Mouse (Mus musculus) intestine, embryonic 14.5 days (tissue): ENCODE measurements around the gene Cdh3. TPM values are rescaled to one million over a fixed set of nuclear protein-coding genes. Genes with fewer than 3 reads are reported as not detected.
A peak's percentile ranks its signal among the peaks of the same experiment; 100 is the strongest.

Experiments
- ATAC-seq: fragments of 200-750 bp; cut with Nextera tagmentation; replicated peaks from 2 replicates; pipeline ENCODE4 v1.8.0; 2017; ENCODE audit warnings: low read depth, moderate number of reproducible peaks, moderate TSS enrichment, moderate library complexity; ENCODE audit not compliant: low FRiP score, low TSS enrichment
- DNase-seq: peaks from one replicate; pipeline ENCODE4 v3.0.0-alpha.2; 2018; ENCODE audit warnings: low spot score
- H3K27ac ChIP-seq: fragments of 300-500 bp; sonication (generic); 2 replicates; pipeline ENCODE4 v1.5.1; 2014; ENCODE audit warnings: low read depth, mild to moderate bottlenecking, control low read depth
- H3K27me3 ChIP-seq: fragments of 300-500 bp; sonication (generic); replicated peaks from 2 replicates; pipeline ENCODE4 v1.6.1; 2014; ENCODE audit warnings: low read length, control low read depth; ENCODE audit not compliant: control insufficient read depth, insufficient read depth
- H3K36me3 ChIP-seq: fragments of 300-500 bp; sonication (generic); 2 replicates; pipeline ENCODE4 v1.6.1; 2014; ENCODE audit warnings: low read length, control low read depth; ENCODE audit not compliant: control insufficient read depth, insufficient read depth
- H3K4me1 ChIP-seq: fragments of 300-500 bp; sonication (generic); replicated peaks from 2 replicates; pipeline ENCODE4 v1.6.1; 2014; ENCODE audit warnings: low read length, control low read depth, mixed read lengths; ENCODE audit not compliant: control insufficient read depth, insufficient read depth
- H3K4me2 ChIP-seq: fragments of 300-500 bp; sonication (generic); 2 replicates; pipeline ENCODE4 v1.6.1; 2014; ENCODE audit warnings: low read length
- H3K4me3 ChIP-seq: fragments of 300-500 bp; sonication (generic); 2 replicates; pipeline ENCODE4 v1.5.1; 2014; ENCODE audit warnings: low read depth, low read length, control low read depth, mixed read lengths
- H3K9ac ChIP-seq: fragments of 300-500 bp; sonication (generic); 2 replicates; pipeline ENCODE4 v1.6.1; 2014; ENCODE audit warnings: mild to moderate bottlenecking, low read length
- H3K9me3 ChIP-seq: fragments of 300-500 bp; sonication (generic); 2 replicates; pipeline ENCODE4 v1.6.1; 2016; ENCODE audit warnings: low read length, control low read depth; ENCODE audit not compliant: control insufficient read depth
- WGBS: fragments of 180-500 bp; shearing (Covaris S2); extraction: QIAGEN DNeasy Blood & Tissue Kit; methylation state at CpG from one replicate; pipeline ENCODE4 v1.1.7; 2014; 5-methylcytosine and 5-hydroxymethylcytosine counted together
- polyA plus RNA-seq: library from polyadenylated mRNA; unstranded; fragments of >200 nt; fragmentation: Nextera tagmentation; extraction: Ambion mirVana; gene quantifications from 2 replicates; pipeline ENCODE4 v1.2.1, GENCODE M21; 2014

Cdh3 gene
- polyA plus RNA-seq, 1 experiment from 2014 or later = 16.1 TPM

DNA sequence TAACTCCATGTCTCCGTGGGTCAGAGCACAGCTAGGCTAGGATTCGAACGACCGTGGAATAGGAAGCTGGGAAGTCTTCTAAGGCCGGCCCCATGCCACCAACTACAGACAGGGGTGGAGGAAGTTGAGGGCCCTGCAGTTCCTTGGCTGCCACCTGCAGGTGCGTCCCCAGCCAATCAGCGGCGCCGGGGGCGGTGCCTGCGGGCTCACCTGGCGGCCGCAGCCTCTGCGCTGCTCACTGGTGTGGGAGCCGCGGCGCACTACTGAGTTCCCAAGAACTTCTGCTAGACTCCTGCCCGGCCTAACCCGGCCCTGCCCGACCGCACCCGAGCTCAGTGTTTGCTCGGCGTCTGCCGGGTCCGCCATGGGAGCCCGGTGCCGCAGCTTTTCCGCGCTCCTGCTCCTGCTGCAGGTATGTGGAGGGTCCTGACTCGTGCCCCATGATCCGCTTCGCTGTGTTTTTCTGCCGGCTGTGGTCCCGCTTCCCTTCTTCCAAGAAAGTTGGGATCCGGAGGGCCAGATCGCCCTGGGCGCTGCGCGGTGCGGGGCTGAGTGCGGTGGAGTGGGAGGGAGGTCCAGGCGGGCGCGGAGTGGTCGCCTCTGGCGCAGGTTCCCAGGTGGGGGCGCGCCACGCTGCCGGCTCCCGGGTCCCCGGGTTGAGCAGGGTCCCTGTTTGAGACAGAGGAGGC, 92.6 kb downstream of the Cdh3 start, which contains the start of gene Cdh1:
Gene Cdh1, plus strand, starts transcription at position 221 of the 689 bp plus-strand sequence.
- Histone ChIP-seq H3K9ac (peak within 1 kb of the TSS; percentile 58), H3K4me1 (peaks cover 9% of the 10 kb centered on the region; the same call in 1 of the 2 replicates), H3K4me3 (peak within 1 kb of the TSS; percentile 50), H3K36me3 (no peaks in the 10 kb centered on the region), H3K27me3 (peaks cover 46% of the 10 kb centered on the region), H3K9me3 (no peaks in the 10 kb centered on the region), H3K27ac (peak within 1 kb of the TSS; percentile 67), H3K4me2 (peak within 1 kb of the TSS; percentile 67)
- ATAC-seq (peak; percentile 93), DNase-seq (peak; percentile 84)
- under 1% methylated on average over 53 of the region's 53 CpGs for WGBS

- H3K4me3 ChIP-seq = peak overlapping the region; percentile 50
- H3K27me3 ChIP-seq = peaks cover 46% of the 10 kb centered on the region
- H3K9ac ChIP-seq = peak overlapping the region; percentile 58
- DNase-seq (no peak), ATAC-seq (no peak)
- 1% methylated on average over 19 of the region's 19 CpGs for WGBS
- H3K9me3 ChIP-seq = no peaks in the 10 kb centered on the region
- H3K4me1 ChIP-seq = peaks cover 9% of the 10 kb centered on the region; the same call in 1 of the 2 replicates
- H3K36me3 ChIP-seq = no peaks in the 10 kb centered on the region
- H3K27ac ChIP-seq = peak overlapping the region; percentile 67; the same call in 1 of the 2 replicates
- peak overlapping the region; percentile 67 for H3K4me2 ChIP-seq
Observed at GRCm38 (mm10) chr8:106603933-106604332, 93.2 kb downstream of the Cdh3 start.

- DNase-seq (no peak), ATAC-seq (no peak)
- Histone ChIP-seq H3K36me3 (no peaks in the 10 kb centered on the region), H3K9me3 (no peaks in the 10 kb centered on the region), H3K9ac (no peak overlapping the region), H3K27me3 (peaks cover 46% of the 10 kb centered on the region), H3K4me2 (peak overlapping the region; percentile 67), H3K4me3 (peak overlapping the region; percentile 0; the same call in 1 of the 2 replicates), H3K27ac (no peak overlapping the region), H3K4me1 (peaks cover 6% of the 10 kb centered on the region; the same call in 1 of the 2 replicates)
- 57% methylated on average over 7 of the region's 7 CpGs for WGBS
Observed at GRCm38 (mm10) chr8:106605657-106606056, 95.0 kb downstream of the Cdh3 start.

GRCm38 (mm10) chr8:106606121-106606520, 95.4 kb downstream of the Cdh3 start:
- peak overlapping the region; percentile 67; the same call in 1 of the 2 replicates for H3K4me2 ChIP-seq
- no peak overlapping the region for H3K27ac ChIP-seq
- DNase-seq (no peak), ATAC-seq (no peak)
- peaks cover 6% of the 10 kb centered on the region; the same call in 1 of the 2 replicates for H3K4me1 ChIP-seq
- H3K9me3 ChIP-seq = no peaks in the 10 kb centered on the region
- peaks cover 46% of the 10 kb centered on the region for H3K27me3 ChIP-seq
- H3K9ac ChIP-seq = no peak overlapping the region
- H3K4me3 ChIP-seq = no peak overlapping the region
- no peaks in the 10 kb centered on the region for H3K36me3 ChIP-seq
- 38% methylated on average over 4 of the region's 4 CpGs for WGBS

DNA sequence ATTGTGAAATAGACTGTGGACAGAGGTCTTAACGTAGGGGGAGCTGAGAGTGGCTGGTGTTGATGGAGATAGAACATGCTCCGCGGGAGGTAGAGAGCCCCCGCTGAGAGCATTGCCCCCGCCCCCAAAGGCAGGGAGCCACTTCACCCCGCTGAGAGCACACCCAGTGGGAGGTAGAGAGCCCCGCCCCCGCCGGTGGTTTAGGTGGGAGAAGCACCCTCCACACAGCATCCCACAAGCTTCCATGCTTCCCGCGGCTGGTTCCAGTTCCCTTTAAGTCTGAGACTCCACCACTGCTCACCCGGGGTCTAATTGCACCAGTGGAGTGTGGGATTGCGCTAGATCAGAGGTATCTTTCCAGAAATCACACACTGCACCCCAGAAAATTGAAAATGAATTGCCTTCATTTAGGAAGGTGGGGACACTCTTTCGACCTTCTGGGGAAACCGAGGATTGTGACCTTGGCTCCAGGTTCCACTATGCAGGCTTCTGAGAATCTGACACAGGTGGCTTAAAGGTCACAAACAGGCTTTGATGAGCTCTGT, 96.0 kb downstream of the Cdh3 start:
- H3K4me1 ChIP-seq = peaks cover 6% of the 10 kb centered on the region; the same call in 1 of the 2 replicates
- 29% methylated on average over 15 of the region's 15 CpGs for WGBS
- no peak overlapping the region for H3K4me2 ChIP-seq
- DNase-seq (no peak), ATAC-seq (no peak)
- no peaks in the 10 kb centered on the region for H3K9me3 ChIP-seq
- no peaks in the 10 kb centered on the region for H3K36me3 ChIP-seq
- H3K27ac ChIP-seq = no peak overlapping the region
- no peak overlapping the region for H3K9ac ChIP-seq
- H3K27me3 ChIP-seq = peaks cover 45% of the 10 kb centered on the region
- H3K4me3 ChIP-seq = no peak overlapping the region

Other genes starting within 250 kb of the Cdh3 start
- 20.0 and 20.4 TPM in 2 replicates for gene Smpd3, start 172.9 kb upstream of the Cdh3 start, polyA plus RNA-seq
- 21.2 and 23.0 TPM in 2 replicates for gene Zfp90, start 95.6 kb upstream of the Cdh3 start, polyA plus RNA-seq
- not detected in 2 replicates for gene 6030452D12Rik, start 10.4 kb upstream of the Cdh3 start, polyA plus RNA-seq
- gene Gm10073, start 62.6 kb downstream of the Cdh3 start, polyA plus RNA-seq = 9.1 and 11.7 TPM in 2 replicates
- 141 and 152 TPM in 2 replicates for gene Cdh1, start 92.5 kb downstream of the Cdh3 start, polyA plus RNA-seq
- 9.1 and 10.9 TPM in 2 replicates for gene Tango6, start 172.2 kb downstream of the Cdh3 start, polyA plus RNA-seq